Mouse (Mus musculus): ENCODE measurements at regions not wholly inside any gene's neighbourhood (a gene's known extent, or its start where the extent isn't known, plus 50 kb on each side); places are given as distances from the start of the nearest gene placed in this dataset.
"Not testable (repeated sequence)": the region's sequence is repeated elsewhere in the genome, so short reads cannot be mapped to it uniquely, and the experiment has no call there.

GRCm38 (mm10) chr10:43671785-43672184 lies 93.7 kb downstream of the Cd24a start:
- DNase-seq (ENCODE audit: low spot score in 2 of 2), result no peak

DNA sequence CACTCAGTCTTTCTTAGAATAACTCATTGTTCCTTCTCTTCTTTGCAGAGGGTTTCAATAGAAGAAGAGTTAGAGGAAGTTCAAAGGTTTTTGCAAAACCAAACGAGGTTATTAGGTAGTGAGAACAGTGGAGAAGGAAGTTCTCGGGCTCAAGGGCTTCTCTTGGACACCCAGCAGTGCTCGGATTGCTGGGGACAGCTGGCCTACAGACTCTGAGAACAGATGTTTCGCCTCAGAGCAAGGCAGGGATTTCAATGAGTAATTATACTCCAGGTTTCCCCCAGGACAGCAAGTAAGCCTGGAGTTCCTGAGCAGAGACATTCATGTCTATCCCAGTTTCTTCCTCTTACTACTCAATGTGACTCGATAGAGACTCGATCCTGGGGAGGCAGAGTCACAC lies 94.4 kb downstream of the Cd24a start:
- DNase-seq (ENCODE audit: low spot score in 2 of 2), result no peak

- no peak for DNase-seq (ENCODE audit: low spot score in 2 of 2)
These were observed 96.7 kb downstream of the Cd24a start for GRCm38 (mm10) chr10:43674749-43675148.

DNA sequence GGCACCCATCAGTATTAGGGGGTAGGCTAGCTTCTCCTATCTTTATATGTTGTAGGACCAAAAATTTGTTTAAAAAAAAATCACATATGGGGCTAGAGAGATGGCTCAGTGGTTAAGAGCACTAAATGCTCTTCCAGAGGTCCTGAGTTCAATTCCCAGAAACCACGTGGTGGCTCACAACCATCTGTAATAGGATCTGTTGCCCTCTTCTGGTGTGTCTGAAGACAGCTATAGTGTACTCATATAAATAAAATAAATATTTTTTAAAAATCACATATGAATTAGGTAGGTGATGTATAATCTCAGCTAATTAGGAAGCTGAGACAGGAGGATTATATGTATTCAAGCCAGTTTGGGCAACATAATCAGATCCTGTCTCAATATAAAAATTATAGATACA lies 97.4 kb downstream of the Cd24a start:
- not testable (repeated sequence) for DNase-seq (ENCODE audit: low spot score in 2 of 2)

DNA sequence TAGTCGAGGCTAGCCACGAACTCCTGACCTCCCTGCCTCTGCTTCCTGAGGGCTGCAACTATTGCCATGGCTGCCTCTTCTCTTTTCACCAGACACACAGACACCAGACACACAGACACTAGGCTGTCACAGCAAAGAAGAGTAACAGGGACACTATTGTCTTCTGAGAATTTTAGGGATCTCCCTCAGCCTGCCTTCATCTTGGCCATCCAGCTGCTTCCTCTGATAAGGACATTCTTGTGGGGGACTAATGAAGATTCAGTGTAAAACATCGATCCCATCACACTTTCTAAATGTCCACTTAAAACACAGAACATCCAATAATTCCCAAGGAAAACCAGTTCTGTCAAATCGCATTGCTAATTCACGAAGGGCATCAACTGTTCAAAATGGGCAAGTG lies 98.2 kb downstream of the Cd24a start:
- DNase-seq (ENCODE audit: low spot score in 2 of 2), result no peak

DNA sequence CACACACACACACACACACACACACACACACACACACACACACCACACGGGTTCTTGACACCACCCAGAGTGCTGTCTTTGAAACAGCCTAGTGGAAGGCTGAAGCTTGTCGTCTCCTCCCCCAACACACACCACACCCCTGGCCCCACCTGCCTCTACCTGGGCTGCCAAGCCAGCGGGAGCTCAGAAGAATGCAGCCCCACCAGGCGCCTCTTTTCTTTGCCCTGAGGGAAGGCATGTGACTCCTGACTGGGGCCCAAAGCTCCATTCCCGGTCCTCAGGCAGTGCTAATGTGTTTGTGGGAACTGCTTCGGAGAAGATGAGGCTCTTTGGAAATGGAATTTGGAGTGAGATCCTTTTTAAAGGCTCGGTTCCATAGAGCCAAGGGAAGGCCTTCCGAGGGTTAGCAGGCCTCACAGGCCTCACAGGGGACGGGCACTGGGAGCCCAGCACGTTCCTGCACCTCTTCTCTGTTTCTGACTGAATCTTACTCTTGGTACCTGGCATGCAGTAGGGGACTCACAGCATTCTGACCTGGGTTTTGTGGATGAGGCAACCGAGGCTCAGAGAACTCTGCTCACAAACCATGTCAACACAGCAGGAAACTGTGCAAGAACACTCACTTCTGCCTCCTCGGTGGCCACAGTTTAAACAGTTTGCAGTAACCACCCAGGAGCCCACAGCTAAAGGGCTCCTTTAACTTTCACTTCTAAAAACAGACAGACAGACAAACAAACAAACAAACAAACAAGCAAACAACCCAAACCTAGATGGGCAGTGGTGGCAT lies 106.4 kb downstream of the Cd24a start:
- DNase-seq (ENCODE audit: low spot score in 2 of 2), result no peak

- no peak for DNase-seq (ENCODE audit: low spot score in 2 of 2)
These were observed 111.3 kb downstream of the Cd24a start for GRCm38 (mm10) chr10:43689161-43689913.

DNA sequence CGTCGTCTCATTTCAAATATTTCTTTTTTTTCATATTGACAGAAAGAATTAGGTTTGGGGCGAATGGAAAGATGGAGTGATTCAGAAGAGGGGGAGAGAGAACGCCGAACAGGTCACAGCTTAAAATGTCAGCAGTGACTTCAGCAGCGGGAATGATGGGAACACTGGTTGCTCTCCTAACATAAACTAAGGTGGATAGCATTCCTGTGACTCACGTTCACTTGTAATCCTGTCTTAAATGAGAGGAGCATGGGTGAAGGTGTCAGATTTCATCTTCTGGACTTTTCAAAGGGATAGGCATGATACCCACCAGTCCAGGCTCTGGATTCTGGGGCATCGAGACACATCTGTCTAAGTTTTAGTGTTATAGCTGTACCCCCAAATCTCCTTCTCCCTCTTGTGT lies 111.8 kb downstream of the Cd24a start:
- DNase-seq (ENCODE audit: low spot score in 2 of 2), result no peak

- no peak for DNase-seq (ENCODE audit: low spot score in 2 of 2)
These were observed 115.9 kb downstream of the Cd24a start for GRCm38 (mm10) chr10:43693974-43694373.

GRCm38 (mm10) chr10:43694508-43694907 lies 116.4 kb downstream of the Cd24a start:
- no peak for DNase-seq (ENCODE audit: low spot score in 2 of 2)

GRCm38 (mm10) chr10:43695470-43695869 lies 117.4 kb downstream of the Cd24a start:
- no peak for DNase-seq (ENCODE audit: low spot score in 2 of 2)

GRCm38 (mm10) chr10:43697917-43698316 lies 119.8 kb downstream of the Cd24a start:
- DNase-seq (ENCODE audit: low spot score in 2 of 2), result no peak

GRCm38 (mm10) chr10:43700371-43701289 lies 122.5 kb downstream of the Cd24a start:
- DNase-seq (ENCODE audit: low spot score in 2 of 2), result no peak

DNA sequence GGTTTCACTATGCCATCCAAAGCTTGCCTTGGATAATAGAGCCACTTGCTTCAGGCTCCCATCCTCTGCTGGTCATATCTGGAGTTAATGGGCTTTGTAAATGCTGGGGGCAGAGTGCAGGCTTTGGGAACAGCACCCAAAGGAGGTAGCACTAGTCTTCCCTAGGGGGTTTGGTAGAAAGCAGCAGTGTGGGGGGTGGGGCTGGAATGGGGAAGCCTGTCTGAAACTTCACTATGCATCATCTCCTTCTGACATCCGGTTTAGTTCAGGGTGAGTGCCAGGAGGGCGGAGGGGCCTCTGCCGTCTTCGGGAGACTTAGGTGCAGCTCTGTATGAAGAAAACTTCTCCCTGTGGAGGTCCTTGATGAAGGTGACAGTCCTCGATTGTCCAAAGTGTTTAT lies 124.8 kb downstream of the Cd24a start:
- DNase-seq (ENCODE audit: low spot score in 2 of 2), result no peak

GRCm38 (mm10) chr10:43706001-43706988 lies 128.2 kb downstream of the Cd24a start:
- DNase-seq (ENCODE audit: low spot score in 2 of 2), result no peak

GRCm38 (mm10) chr10:43707011-43707410 lies 128.9 kb downstream of the Cd24a start:
- no peak for DNase-seq (ENCODE audit: low spot score in 2 of 2)

DNA sequence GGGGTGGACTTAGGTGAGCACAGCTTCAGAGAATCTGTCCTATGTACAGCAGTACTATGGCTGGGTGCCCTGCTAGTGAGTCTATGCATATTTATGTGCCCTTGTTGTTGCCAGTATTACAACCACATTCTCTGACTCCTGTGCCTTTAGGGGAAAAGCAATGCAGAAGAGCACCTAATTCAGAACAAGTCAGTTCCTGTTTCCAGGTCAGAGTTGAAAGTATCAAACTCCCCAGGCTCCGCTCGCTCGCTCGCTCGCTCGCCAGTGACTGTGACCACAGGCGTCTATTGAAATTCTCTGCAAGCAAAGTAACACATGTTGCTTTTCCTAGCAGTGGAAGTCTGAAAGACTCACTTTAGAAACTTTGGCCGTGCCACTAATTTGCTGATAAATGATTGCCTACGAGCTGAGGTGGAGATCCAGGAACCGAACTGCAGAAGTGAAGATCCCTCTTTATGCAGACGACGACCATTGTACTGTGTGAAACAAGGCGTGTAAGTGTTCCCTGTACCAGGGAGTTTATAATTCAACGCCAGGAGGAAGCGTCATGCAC lies 129.8 kb downstream of the Cd24a start:
- no peak for DNase-seq (ENCODE audit: low spot score in 2 of 2)

DNA sequence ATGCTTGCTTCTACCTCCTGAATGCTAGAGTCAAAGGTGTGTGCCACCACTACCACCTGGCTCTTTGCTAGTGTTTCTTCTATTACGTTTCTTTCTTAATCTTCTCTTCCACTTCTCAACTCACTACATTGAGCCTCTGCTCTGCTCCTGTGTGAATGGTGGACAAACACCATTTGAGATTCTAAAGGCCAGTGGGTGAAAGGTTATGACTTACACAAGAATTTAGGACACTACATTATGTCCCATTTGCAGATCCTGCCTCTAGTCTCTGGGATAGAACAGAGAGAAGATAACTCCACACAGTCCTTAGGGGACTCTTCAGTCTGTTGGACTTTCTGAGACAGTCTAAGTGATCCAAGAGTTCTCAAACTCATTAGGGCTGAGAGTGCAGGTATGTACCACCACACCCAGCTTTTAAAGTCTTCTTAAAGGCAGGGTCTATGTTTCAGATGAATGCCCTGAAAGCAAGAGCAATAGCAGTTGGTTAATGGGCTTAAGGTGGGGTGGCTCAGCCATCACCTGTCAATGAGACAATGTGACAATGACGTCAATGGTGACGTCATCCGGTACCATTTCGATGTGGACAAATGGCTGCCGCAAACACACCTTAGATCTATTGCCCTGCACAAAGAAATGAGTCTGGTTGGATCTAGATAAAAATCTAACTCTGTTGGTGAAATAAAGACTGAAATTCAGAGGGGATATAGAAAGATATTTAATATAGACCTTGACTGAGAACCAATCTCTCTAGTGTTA lies 131.4 kb downstream of the Cd24a start:
- DNase-seq (ENCODE audit: low spot score in 2 of 2), result no peak

DNA sequence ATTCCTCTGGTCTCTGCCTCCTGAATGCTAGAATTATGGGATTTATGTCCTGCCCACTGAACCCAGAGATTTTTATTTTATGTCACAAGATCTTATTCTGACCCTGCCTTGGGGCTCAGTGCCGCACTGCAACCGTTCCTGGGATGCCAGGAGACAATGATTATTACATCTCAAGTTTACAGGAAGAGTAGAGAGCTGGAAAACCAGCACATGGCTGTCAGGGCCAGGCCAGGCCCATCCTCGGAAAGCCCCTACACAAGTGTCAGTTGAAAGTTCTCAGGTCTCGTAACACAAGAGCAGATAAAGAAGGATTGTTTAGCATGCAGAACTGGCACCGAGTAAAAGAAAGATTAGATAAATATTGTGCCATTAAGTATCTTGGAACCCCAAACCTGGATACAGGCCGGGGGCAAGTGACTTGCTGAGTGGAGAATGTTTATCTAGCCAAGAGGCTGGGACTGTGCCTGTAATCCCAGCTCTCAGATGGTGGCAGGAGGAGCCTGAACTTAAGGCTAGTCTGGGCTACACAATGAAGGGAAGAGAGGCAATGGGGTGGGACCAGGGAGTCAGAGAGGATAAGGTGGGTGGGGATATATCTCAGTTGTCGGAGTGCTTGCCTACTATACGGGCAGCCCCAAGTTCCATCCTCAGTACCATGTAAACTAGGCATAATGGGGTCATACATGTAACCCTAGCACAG lies 132.3 kb downstream of the Cd24a start:
- no peak for DNase-seq (ENCODE audit: low spot score in 2 of 2)
